Mouse (Mus musculus): ENCODE data around the gene Tfap2e. TPM values are rescaled to one million over a fixed set of nuclear protein-coding genes. Genes with fewer than 3 reads are reported as not detected.

Tfap2e gene
- polyA plus RNA-seq, 1 experiment from 2014 or later = 2.0 TPM

Other genes with a start within 250 kb of the Tfap2e start
- 11.8 and 12.4 TPM in 2 replicates for gene Ago4, start 202.8 kb downstream of the Tfap2e start, polyA plus RNA-seq (2014; fragmentation: Nextera tagmentation; extraction: Ambion mirVana)
- 5.0 and 8.1 TPM in 2 replicates for gene Clspn, start 179.3 kb downstream of the Tfap2e start, polyA plus RNA-seq (2014; fragmentation: Nextera tagmentation; extraction: Ambion mirVana)
- gene 5730409E04Rik, start 126.4 kb downstream of the Tfap2e start, polyA plus RNA-seq (2014; fragmentation: Nextera tagmentation; extraction: Ambion mirVana) = 8.1 and 14.5 TPM in 2 replicates
- gene Psmb2, start 58.6 kb downstream of the Tfap2e start, polyA plus RNA-seq (2014; fragmentation: Nextera tagmentation; extraction: Ambion mirVana) = 442 and 480 TPM in 2 replicates
- 88.9 and 91.8 TPM in 2 replicates for gene Ncdn, start 17.2 kb upstream of the Tfap2e start, polyA plus RNA-seq (2014; fragmentation: Nextera tagmentation; extraction: Ambion mirVana)
- 35.8 and 38.9 TPM in 2 replicates for gene AU040320, start 17.3 kb upstream of the Tfap2e start, polyA plus RNA-seq (2014; fragmentation: Nextera tagmentation; extraction: Ambion mirVana)
- gene Zmym4, start 231.9 kb upstream of the Tfap2e start, polyA plus RNA-seq (2014; fragmentation: Nextera tagmentation; extraction: Ambion mirVana) = 33.7 and 37.7 TPM in 2 replicates